Comparison of ENCODE assay signal across 8 mouse cellular contexts in genomic region chr3:58982896-58983837, GRCm38 (mm10). TPM values are rescaled to one million over a fixed set of nuclear protein-coding genes. Genes with fewer than 3 reads are reported as not detected.
DNase-seq lines count a peak whose midpoint lies in the region; ATAC-seq and TF ChIP-seq lines count a peak whose summit lies in the region.

No protein-coding gene starts in this region.

- 60% methylated on average over 15 of the region's 15 CpGs for WGBS in forebrain, embryonic 10.5 days
- 37% methylated on average over 15 of the region's 15 CpGs for WGBS in lung, embryonic 15.5 days

- peaks cover 4% of the 10 kb centered on the region for H3K4me1 ChIP-seq in forebrain, embryonic 10.5 days
- H3K4me1 ChIP-seq in lung, embryonic 15.5 days, result peaks cover 3% of the 10 kb centered on the region; the same call in 1 of the 2 replicates

- no peak overlapping the region for H3K9ac ChIP-seq in lung, embryonic 15.5 days

- DNase-seq in ES-CJ7 (ENCODE audit: low read depth, low spot score), result peak; percentile 69
- peak; percentile 92 for DNase-seq in brain, embryonic 14.5 days (ENCODE audit: low read depth)
- DNase-seq in forebrain, embryonic 10.5 days (ENCODE audit: extremely low spot score, low spot score), result peak; percentile 26
- peak; percentile 78 for DNase-seq in heart, postnatal 4 days
- DNase-seq in layer of hippocampus, adult 2 months (ENCODE audit: low spot score in 2 of 2), result peak; percentile 77 to 85
- DNase-seq in ovary, postnatal 10 days (ENCODE audit: low spot score), result peak; percentile 15
- DNase-seq in thymus, postnatal 25 days, result peak; percentile 60

- H3K9me3 ChIP-seq in forebrain, embryonic 10.5 days, result no peaks in the 10 kb centered on the region
- no peaks in the 10 kb centered on the region for H3K9me3 ChIP-seq in lung, embryonic 15.5 days

- H3K4me2 ChIP-seq in lung, embryonic 15.5 days, result 0 out of 2 replicates have a peak overlapping the region, but pooled peaks have one; percentile 17

- no peak for TF ChIP-seq POLR2A in brain, embryonic 14.5 days (IDR thresholded peaks at IDR 0.05; ENCODE audit: borderline replicate concordance, extremely low read depth, insufficient read depth, insufficient read length, poor library complexity, severe bottlenecking)

- H3K27me3 ChIP-seq in forebrain, embryonic 10.5 days (ENCODE audit: poor library complexity, severe bottlenecking), result peaks cover 18% of the 10 kb centered on the region
- H3K27me3 ChIP-seq in lung, embryonic 15.5 days, result peaks cover 8% of the 10 kb centered on the region; the same call in 1 of the 2 replicates

- H3K4me3 ChIP-seq in forebrain, embryonic 10.5 days, result no peak overlapping the region
- H3K4me3 ChIP-seq in layer of hippocampus, adult 2 months, result peak overlapping the region; percentile 38
- H3K4me3 ChIP-seq in lung, embryonic 15.5 days, result no peak overlapping the region

- no peak for ATAC-seq in lung, embryonic 15.5 days (ENCODE audit: borderline replicate concordance, extremely low read depth, low FRiP score, low TSS enrichment)

- TF ChIP-seq CTCF in brain, embryonic 14.5 days (IDR thresholded peaks at IDR 0.05; ENCODE audit: borderline replicate concordance, extremely low read depth, insufficient read depth, insufficient read length), result peak; percentile 79
- TF ChIP-seq CTCF in layer of hippocampus, adult 2 months (conservative IDR thresholded peaks at IDR 0.05), result peak; percentile 98

- no peaks in the 10 kb centered on the region for H3K36me3 ChIP-seq in forebrain, embryonic 10.5 days (replicated peaks)
- H3K36me3 ChIP-seq in lung, embryonic 15.5 days, result no peaks in the 10 kb centered on the region

- no peak overlapping the region for H3K27ac ChIP-seq in forebrain, embryonic 10.5 days
- H3K27ac ChIP-seq in layer of hippocampus, adult 2 months, result peak overlapping the region; percentile 43; the same call in 1 of the 2 replicates
- H3K27ac ChIP-seq in lung, embryonic 15.5 days, result no peak overlapping the region

RNA-seq across cellular contexts. Expression of gene Med12l, which starts 22.5 kb away (rescaled TPM):
- polyA plus RNA-seq in brain, embryonic 14.5 days (2012; rRNA removed), result 9.8 and 12.3 TPM in 2 replicates
- 2.9 and 3.1 TPM in 2 replicates for polyA plus RNA-seq in forebrain, embryonic 10.5 days (2016; fragmentation: Nextera tagmentation; extraction: Ambion mirVana)
- total RNA-seq in heart, postnatal 4 days (2021), result 10 to 100 TPM; 15.0 to 16.3 TPM
- total RNA-seq in layer of hippocampus, adult 2 months (2021), result 10 to 100 TPM; 54.2 to 61.6 TPM
- 1.9 TPM in 2 replicates for polyA plus RNA-seq in lung, embryonic 15.5 days (2015; fragmentation: Nextera tagmentation; extraction: Ambion mirVana)

Comparison
In these comparisons a context has a peak if more than half of its experiments do, and no peak if none do; other contexts are left out.
1. DNase-seq: peak in every context shown above with its lines; median percentile 92 in brain, embryonic 14.5 days; 81 in layer of hippocampus, adult 2 months; 78 in heart, postnatal 4 days; 69 in ES-CJ7; 60 in thymus, postnatal 25 days; 26 in forebrain, embryonic 10.5 days; 15 in ovary, postnatal 10 days.